Mouse (Mus musculus): ENCODE results near the gene Ghrl.
A peak's percentile ranks its signal among the peaks of the same experiment; 100 is the strongest.

DNA sequence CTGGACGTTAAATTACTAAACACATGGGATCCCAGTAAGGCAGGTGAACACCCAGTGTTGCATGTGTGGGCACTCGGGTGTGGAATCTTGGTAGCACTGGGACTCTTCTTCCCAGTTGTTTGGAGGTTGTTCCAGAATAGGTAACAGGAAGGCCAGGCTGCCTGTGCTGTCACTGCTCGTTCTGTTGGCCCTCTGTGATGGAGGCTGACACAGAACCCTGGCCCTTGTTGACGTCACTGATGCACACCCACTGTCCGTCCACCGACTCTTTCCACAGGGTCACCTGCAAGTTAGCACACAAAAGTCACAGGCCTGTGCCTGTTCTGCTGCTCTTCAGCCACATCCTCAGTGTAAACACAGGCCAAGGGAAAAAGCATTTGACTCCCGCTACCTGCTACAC is 8.5 kb upstream of the Ghrl start:
- no peak for TF ChIP-seq CTCF (IDR thresholded peaks at IDR 0.05; ENCODE audit: extremely low read depth, insufficient read depth, low read length)
- TF ChIP-seq POLR2A (IDR thresholded peaks at IDR 0.05; ENCODE audit: extremely low read depth, insufficient read depth, low read length): peak; percentile 25; the same call in 1 of the 2 replicates
